Mouse (Mus musculus) skeletal muscle tissue, adult 2 months (tissue): ENCODE results near the gene Ticrr.

Experiments used
- DNase-seq: peaks from one replicate; pipeline ENCODE4 v3.0.0-alpha.2; 2012; ENCODE audit warnings: low read depth, low spot score

The Ticrr gene

GRCm38 (mm10) chr7:79747659-79748058, 87.7 kb downstream of the Ticrr start:
- DNase-seq: no peak
